Mouse (Mus musculus): ENCODE data around the gene Per2. TPM values are rescaled to one million over a fixed set of nuclear protein-coding genes. Genes with fewer than 3 reads are reported as not detected.

Gene Per2
- polyA plus RNA-seq, 1 experiment from 2014 or later, result 2.4 TPM

DNA sequence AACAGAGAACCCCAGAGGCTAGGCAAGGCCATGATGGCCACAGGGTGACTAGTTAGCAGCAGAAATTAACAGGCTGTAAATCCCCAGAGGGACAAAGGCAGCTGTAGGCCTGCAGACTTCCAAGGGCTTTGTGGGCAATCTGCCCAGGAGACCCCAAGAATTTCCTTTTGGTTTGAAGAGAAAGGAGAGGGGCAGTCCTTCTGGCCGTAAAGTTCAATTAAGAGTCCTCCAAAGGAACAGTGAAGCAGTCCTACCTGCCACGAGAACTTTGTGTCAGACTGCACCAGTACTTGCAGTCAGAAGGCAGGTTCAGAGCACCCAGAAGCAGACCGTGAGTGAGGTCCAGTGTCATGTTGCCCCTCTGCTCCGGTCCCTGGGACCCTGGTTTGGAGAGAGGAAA, 44.2 kb downstream of the Per2 start:
- H3K9ac ChIP-seq (ENCODE audit: low read length), result peak overlapping the region; percentile 35; the same call in 1 of the 2 replicates
- H3K9me3 ChIP-seq (ENCODE audit: control insufficient read depth, low read length), result no peaks in the 10 kb centered on the region
- peaks cover 11% of the 10 kb centered on the region for H3K4me1 ChIP-seq (replicated peaks; ENCODE audit: control insufficient read depth, insufficient read depth)
- H3K4me3 ChIP-seq (ENCODE audit: low read depth, low read length), result no peak overlapping the region
- no peak for DNase-seq (ENCODE audit: low spot score)
- H3K36me3 ChIP-seq (ENCODE audit: control insufficient read depth, insufficient read depth, low read length), result peaks cover 5% of the 10 kb centered on the region
- WGBS, result 70% methylated on average over 4 of the region's 4 CpGs
- H3K27ac ChIP-seq (replicated peaks), result peak overlapping the region; percentile 84
- H3K27me3 ChIP-seq (ENCODE audit: control insufficient read depth, insufficient read depth, low read length), result no peaks in the 10 kb centered on the region
- TF ChIP-seq EP300 (optimal IDR thresholded peaks at IDR 0.05), result no peak
- ATAC-seq (ENCODE audit: low FRiP score, low TSS enrichment), result no peak
- H3K4me2 ChIP-seq (replicated peaks; ENCODE audit: low read depth), result peak overlapping the region; percentile 98; the same call in 1 of the 2 replicates

DNA sequence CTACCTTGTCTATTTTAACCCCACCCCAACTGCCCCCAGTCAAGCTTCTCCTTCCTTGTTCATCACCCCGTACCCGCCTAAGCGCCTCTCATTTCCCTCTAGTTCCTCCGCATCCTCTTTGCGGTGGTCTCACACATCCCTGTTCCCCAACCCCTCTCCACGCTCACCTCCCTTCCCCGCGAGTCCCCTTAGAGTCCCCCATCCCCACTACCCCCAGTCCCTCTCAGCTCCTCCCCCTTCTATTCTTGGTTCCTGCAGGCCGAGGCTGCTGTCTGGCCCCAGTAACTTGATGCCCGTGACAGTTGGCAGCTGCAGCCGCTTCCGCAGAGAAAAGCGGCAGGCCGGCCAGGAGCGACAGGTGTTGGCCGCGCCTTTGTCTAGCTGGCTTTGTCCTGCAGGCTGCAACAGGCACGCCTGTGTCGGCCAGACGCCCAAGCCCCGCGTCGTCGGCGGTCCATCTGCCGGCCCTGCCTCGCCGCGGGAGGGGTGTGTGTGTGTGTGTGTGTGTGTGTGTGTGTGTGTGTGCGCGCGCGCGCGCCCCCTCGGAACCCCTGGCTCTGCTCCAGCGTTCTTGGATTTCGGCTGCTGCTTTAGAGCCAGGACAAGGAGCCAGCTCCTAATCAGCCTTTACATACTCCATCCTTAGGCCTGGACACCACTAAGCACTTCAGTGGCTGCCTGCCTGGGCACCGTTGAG, 45.1 kb downstream of the Per2 start, which contains the start of gene Hes6:
Hes6 (minus strand) TSS at position 141 of the 697 bp plus-strand sequence.
- Histone ChIP-seq H3K27me3 (ENCODE audit: control insufficient read depth, insufficient read depth, low read length) (no peaks in the 10 kb centered on the region), H3K9me3 (ENCODE audit: control insufficient read depth, low read length) (no peaks in the 10 kb centered on the region), H3K4me1 (replicated peaks; ENCODE audit: control insufficient read depth, insufficient read depth) (peaks cover 11% of the 10 kb centered on the region), H3K36me3 (ENCODE audit: control insufficient read depth, insufficient read depth, low read length) (peaks cover 3% of the 10 kb centered on the region), H3K4me2 (replicated peaks; ENCODE audit: low read depth) (peak within 1 kb of the TSS; percentile 98), H3K9ac (ENCODE audit: low read length) (peak within 1 kb of the TSS; percentile 84), H3K27ac (replicated peaks) (peak within 1 kb of the TSS; percentile 84), H3K4me3 (ENCODE audit: low read depth, low read length) (peak within 1 kb of the TSS; percentile 79)
- TF ChIP-seq CTCF (IDR thresholded peaks at IDR 0.05; ENCODE audit: low read depth) (peak; percentile 24; the same call in 1 of the 2 replicates), EP300 (optimal IDR thresholded peaks at IDR 0.05) (no peak)
- ATAC-seq (ENCODE audit: low FRiP score, low TSS enrichment), result peak; percentile 55
- WGBS, result 1% methylated on average over 35 of the region's 39 CpGs
- peak; percentile 82 for DNase-seq (ENCODE audit: low spot score)

DNA sequence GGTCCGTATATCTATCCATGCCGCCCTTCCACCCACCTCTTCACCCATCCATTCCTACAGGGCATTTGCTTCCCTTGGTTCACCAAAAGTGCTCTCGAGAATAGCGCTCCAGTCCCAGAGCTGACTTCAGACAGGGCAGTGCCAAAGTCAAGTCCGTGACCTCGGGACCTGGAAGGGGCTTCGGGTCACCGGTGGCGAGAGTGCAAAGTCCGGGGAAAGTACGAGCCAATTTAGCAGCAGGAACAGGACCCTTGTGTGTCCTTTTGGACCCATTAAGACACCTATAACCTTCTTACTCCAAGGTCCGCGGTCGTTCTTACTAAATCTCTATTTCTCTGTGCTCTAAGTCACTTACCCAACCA, 45.6 kb downstream of the Per2 start:
- H3K9me3 ChIP-seq (ENCODE audit: control insufficient read depth, low read length), result no peaks in the 10 kb centered on the region
- H3K4me3 ChIP-seq (ENCODE audit: low read depth, low read length), result peak overlapping the region; percentile 79
- under 1% methylated on average over 14 of the region's 14 CpGs for WGBS
- ATAC-seq (ENCODE audit: low FRiP score, low TSS enrichment) (no peak), DNase-seq (ENCODE audit: low spot score) (no peak)
- peaks cover 11% of the 10 kb centered on the region for H3K4me1 ChIP-seq (replicated peaks; ENCODE audit: control insufficient read depth, insufficient read depth)
- peak overlapping the region; percentile 84 for H3K27ac ChIP-seq (replicated peaks)
- no peaks in the 10 kb centered on the region for H3K27me3 ChIP-seq (ENCODE audit: control insufficient read depth, insufficient read depth, low read length)
- peak overlapping the region; percentile 98 for H3K4me2 ChIP-seq (replicated peaks; ENCODE audit: low read depth)
- peak overlapping the region; percentile 84 for H3K9ac ChIP-seq (ENCODE audit: low read length)
- peaks cover 3% of the 10 kb centered on the region; the same call in 1 of the 2 replicates for H3K36me3 ChIP-seq (ENCODE audit: control insufficient read depth, insufficient read depth, low read length)
- TF ChIP-seq EP300 (optimal IDR thresholded peaks at IDR 0.05) (no peak), CTCF (IDR thresholded peaks at IDR 0.05; ENCODE audit: low read depth) (no peak)

DNA sequence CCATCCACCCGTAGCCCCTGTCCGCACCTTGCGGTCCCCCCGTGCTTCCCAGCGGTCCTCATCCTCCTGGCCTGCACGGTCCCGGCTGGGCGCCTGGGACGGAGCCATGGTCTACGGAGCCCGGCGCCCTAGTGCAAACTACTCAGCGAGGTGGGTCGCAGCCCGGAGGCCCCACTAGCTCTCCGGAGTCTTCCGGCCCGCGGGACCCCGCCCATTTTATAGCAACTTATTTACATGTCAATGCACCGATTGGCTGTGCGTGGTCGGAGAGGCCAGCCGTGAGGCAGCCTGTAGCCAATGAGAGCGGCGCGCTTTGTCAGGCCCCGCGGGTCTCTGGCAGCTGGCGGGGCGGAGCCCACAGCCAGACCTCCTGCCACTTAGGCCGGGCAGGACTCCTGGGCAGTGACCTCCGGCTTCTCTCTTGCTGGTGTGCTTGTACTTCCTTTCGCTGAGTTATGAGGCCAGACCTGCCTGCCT, 46.1 kb downstream of the Per2 start:
- DNase-seq (ENCODE audit: low spot score) (peak; percentile 95), ATAC-seq (ENCODE audit: low FRiP score, low TSS enrichment) (peak; percentile 93)
- TF ChIP-seq EP300 (optimal IDR thresholded peaks at IDR 0.05) (no peak), CTCF (IDR thresholded peaks at IDR 0.05; ENCODE audit: low read depth) (no peak)
- Histone ChIP-seq H3K27ac (replicated peaks) (peak overlapping the region; percentile 84), H3K27me3 (ENCODE audit: control insufficient read depth, insufficient read depth, low read length) (no peaks in the 10 kb centered on the region), H3K4me2 (replicated peaks; ENCODE audit: low read depth) (peak overlapping the region; percentile 98), H3K9me3 (ENCODE audit: control insufficient read depth, low read length) (no peaks in the 10 kb centered on the region), H3K9ac (ENCODE audit: low read length) (peak overlapping the region; percentile 84), H3K4me3 (ENCODE audit: low read depth, low read length) (peak overlapping the region; percentile 79), H3K36me3 (ENCODE audit: control insufficient read depth, insufficient read depth, low read length) (0 out of 2 replicates have a peak, but pooled peaks cover 3% of the 10 kb centered on the region), H3K4me1 (replicated peaks; ENCODE audit: control insufficient read depth, insufficient read depth) (peaks cover 11% of the 10 kb centered on the region)
- under 1% methylated on average over 34 of the region's 34 CpGs for WGBS

DNA sequence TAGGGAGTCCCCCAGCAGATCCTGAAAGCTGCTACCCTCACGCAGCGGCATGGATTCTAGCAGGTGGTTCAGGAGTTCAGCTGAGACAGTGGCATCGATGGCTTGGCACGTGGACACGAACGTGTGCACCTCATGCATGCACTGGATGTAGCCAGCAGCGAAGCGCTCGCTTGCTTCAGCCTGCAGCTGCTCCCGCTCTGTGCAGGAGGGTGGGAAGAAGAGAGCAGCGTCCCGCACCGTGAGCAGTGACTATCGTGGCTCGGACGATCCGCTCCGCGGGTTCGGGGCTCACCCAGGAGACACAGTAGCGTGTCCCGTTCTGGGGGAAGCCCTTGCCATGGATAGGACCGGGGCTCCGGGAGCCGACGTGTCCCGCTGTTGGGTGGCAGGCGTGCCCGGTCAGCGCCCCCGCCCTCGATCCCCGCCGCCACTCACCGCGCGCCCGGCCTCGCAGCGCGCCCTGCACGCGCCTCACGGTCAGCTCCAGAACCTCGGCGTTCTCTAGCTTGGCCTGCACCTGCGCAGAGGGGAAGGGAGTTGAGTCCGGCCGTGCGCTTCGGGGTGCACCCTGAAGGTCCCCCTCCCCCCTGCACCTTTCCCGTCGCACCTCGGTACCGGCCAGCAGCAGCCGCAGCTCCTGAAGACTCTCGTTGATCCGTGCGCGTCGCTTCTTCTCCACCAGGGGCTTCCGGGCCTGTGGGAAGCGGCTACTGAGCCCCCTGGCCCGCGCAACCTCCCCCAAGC, 46.7 kb downstream of the Per2 start:
- H3K4me2 ChIP-seq (replicated peaks; ENCODE audit: low read depth), result peak overlapping the region; percentile 98
- no peaks in the 10 kb centered on the region for H3K9me3 ChIP-seq (ENCODE audit: control insufficient read depth, low read length)
- H3K4me3 ChIP-seq (ENCODE audit: low read depth, low read length), result peak overlapping the region; percentile 79
- WGBS, result 5% methylated on average over 65 of the region's 65 CpGs
- ATAC-seq (ENCODE audit: low FRiP score, low TSS enrichment), result peak; percentile 45; the same call in 1 of the 2 replicates
- peak overlapping the region; percentile 84 for H3K27ac ChIP-seq (replicated peaks)
- H3K9ac ChIP-seq (ENCODE audit: low read length), result peak overlapping the region; percentile 84
- DNase-seq (ENCODE audit: low spot score), result no peak
- H3K4me1 ChIP-seq (replicated peaks; ENCODE audit: control insufficient read depth, insufficient read depth), result peaks cover 11% of the 10 kb centered on the region
- no peaks in the 10 kb centered on the region for H3K27me3 ChIP-seq (ENCODE audit: control insufficient read depth, insufficient read depth, low read length)
- TF ChIP-seq EP300 (optimal IDR thresholded peaks at IDR 0.05), result no peak
- TF ChIP-seq CTCF (IDR thresholded peaks at IDR 0.05; ENCODE audit: low read depth), result peak; percentile 52
- H3K36me3 ChIP-seq (ENCODE audit: control insufficient read depth, insufficient read depth, low read length), result 0 out of 2 replicates have a peak, but pooled peaks cover 3% of the 10 kb centered on the region
